Mouse (Mus musculus) limb, embryonic 14.5 days (tissue): ENCODE results near the gene Per2. TPM values are rescaled to one million over a fixed set of nuclear protein-coding genes. Genes with fewer than 3 reads are reported as not detected.

Source experiments
- ATAC-seq: fragments of 200-750 bp; cut with Nextera tagmentation; 2 replicates; pipeline ENCODE4 v1.8.0; 2017; ENCODE audit warnings: low read depth, moderate number of reproducible peaks, moderate TSS enrichment; ENCODE audit not compliant: low FRiP score
- DNase-seq: peaks from one replicate; pipeline ENCODE4 v3.0.0-alpha.2; 2015; ENCODE audit warnings: low spot score
- H3K27ac ChIP-seq: fragments of 300-500 bp; sonication (generic); replicated peaks from 2 replicates; pipeline ENCODE4 v1.5.1; 2014; ENCODE audit warnings: low read depth, mild to moderate bottlenecking, low read length, moderate library complexity, mixed read lengths
- H3K27me3 ChIP-seq: fragments of 300-500 bp; sonication (generic); 2 replicates; pipeline ENCODE4 v1.6.1; 2014; ENCODE audit warnings: low read length, mixed read lengths; ENCODE audit not compliant: control insufficient read depth, insufficient read depth
- H3K36me3 ChIP-seq: fragments of 300-500 bp; sonication (generic); 2 replicates; pipeline ENCODE4 v1.6.1; 2014; ENCODE audit warnings: mild to moderate bottlenecking, low read length, moderate library complexity, mixed read lengths; ENCODE audit not compliant: control insufficient read depth, insufficient read depth
- H3K4me1 ChIP-seq: fragments of 300-500 bp; sonication (generic); 2 replicates; pipeline ENCODE4 v1.6.1; 2014; ENCODE audit warnings: antibody characterized with exemption, low read length, mixed read lengths; ENCODE audit not compliant: control insufficient read depth, insufficient read depth
- H3K4me2 ChIP-seq: fragments of 300-500 bp; sonication (generic); replicated peaks from 2 replicates; pipeline ENCODE4 v1.6.1; 2014; ENCODE audit warnings: low read depth, mild to moderate bottlenecking, low read length, moderate library complexity; ENCODE audit not compliant: severe bottlenecking
- H3K4me3 ChIP-seq: fragments of 300-500 bp; sonication (generic); replicated peaks from 2 replicates; pipeline ENCODE4 v1.5.1; 2014; ENCODE audit warnings: low read length
- H3K9ac ChIP-seq: fragments of 300-500 bp; sonication (generic); 2 replicates; pipeline ENCODE4 v1.6.1; 2014; ENCODE audit warnings: mild to moderate bottlenecking, low read depth, low read length, moderate library complexity; ENCODE audit not compliant: severe bottlenecking
- H3K9me3 ChIP-seq: fragments of 300-500 bp; sonication (generic); 2 replicates; pipeline ENCODE4 v1.6.1; 2016; ENCODE audit warnings: low read length; ENCODE audit not compliant: control insufficient read depth
- POLR2A ChIP-seq: fragments of 200-500 bp; IDR thresholded peaks from 2 replicates; pipeline ENCODE4 v1.8.0; 2012; ENCODE audit warnings: inconsistent platforms, mild to moderate bottlenecking, moderate library complexity, borderline replicate concordance; ENCODE audit not compliant: insufficient read depth, insufficient read length; ENCODE audit errors: extremely low read depth
- WGBS: fragments of 180-500 bp; shearing (Covaris S2); extraction: QIAGEN DNeasy Blood & Tissue Kit; methylation state at CpG from one replicate; pipeline ENCODE4 v1.1.7; 2014; 5-methylcytosine and 5-hydroxymethylcytosine counted together
- polyA plus RNA-seq, 2 experiments: library from polyadenylated mRNA; depleted of rRNA in 1 of 2; stranded (reverse) in 1 of 2; unstranded in 1 of 2; fragments of >200 nt; fragmentation: Nextera tagmentation in 1 of 2; extraction: Ambion mirVana in 1 of 2; gene quantifications; 2 replicates each; pipeline versions ENCODE4 v1.2.1 to v1.2.3; 2012 to 2014

Per2 gene
- polyA plus RNA-seq, 2 experiments, result 4.2 to 8.3 TPM

DNA sequence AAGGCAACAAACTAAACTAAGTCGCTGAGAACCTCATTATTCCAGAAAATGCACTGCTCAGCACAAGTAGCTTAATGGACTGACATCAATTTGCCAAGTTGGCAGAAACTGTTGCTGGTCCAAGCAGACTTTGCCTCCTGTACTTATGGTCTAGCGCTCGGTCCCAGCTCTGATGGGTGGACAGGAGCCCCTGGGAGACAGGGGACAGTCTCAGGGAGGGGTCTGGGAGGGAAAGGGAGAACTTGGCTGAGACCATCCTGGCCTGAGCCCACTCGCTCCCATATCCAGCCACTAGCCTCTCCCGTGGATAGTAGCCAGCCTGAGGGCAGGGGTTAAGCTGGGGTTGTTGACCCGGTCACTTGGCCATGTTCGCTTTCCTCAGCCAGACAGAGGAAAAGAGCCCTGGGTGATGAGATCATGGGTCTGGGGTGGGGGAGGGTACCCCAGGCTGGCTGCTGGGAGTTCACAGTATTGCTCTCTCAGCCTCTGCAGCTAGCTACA, 3.4 kb downstream of the Per2 start:
- Histone ChIP-seq H3K27me3 (no peaks in the 10 kb centered on the region), H3K4me1 (peaks cover 33% of the 10 kb centered on the region), H3K4me3 (no peak overlapping the region), H3K9me3 (no peaks in the 10 kb centered on the region), H3K9ac (no peak overlapping the region), H3K36me3 (no peaks in the 10 kb centered on the region), H3K4me2 (peak overlapping the region; percentile 23), H3K27ac (0 out of 2 replicates have a peak overlapping the region, but pooled peaks have one; percentile 38)
- ATAC-seq (no peak), DNase-seq (no peak)
- no peak for TF ChIP-seq POLR2A
- 33% methylated on average over 7 of the region's 7 CpGs for WGBS

- Histone ChIP-seq H3K4me2 (no peak overlapping the region), H3K9me3 (no peaks in the 10 kb centered on the region), H3K4me3 (no peak overlapping the region), H3K27me3 (no peaks in the 10 kb centered on the region), H3K27ac (no peak overlapping the region), H3K36me3 (no peaks in the 10 kb centered on the region), H3K9ac (no peak overlapping the region), H3K4me1 (peaks cover 32% of the 10 kb centered on the region)
- no peak for TF ChIP-seq POLR2A
- WGBS, result 91% methylated on average over 3 of the region's 3 CpGs
- DNase-seq (no peak), ATAC-seq (no peak)
Measured at GRCm38 (mm10) chr1:91454927-91455326, 4.2 kb downstream of the Per2 start.

GRCm38 (mm10) chr1:91454366-91454765, 4.8 kb downstream of the Per2 start:
- Histone ChIP-seq H3K4me1 (peaks cover 29% of the 10 kb centered on the region), H3K4me3 (no peak overlapping the region), H3K9me3 (no peaks in the 10 kb centered on the region), H3K27me3 (no peaks in the 10 kb centered on the region), H3K36me3 (no peaks in the 10 kb centered on the region), H3K27ac (no peak overlapping the region), H3K4me2 (no peak overlapping the region), H3K9ac (no peak overlapping the region)
- ATAC-seq, result no peak
- no peak for DNase-seq
- no peak for TF ChIP-seq POLR2A
- WGBS, result 86% methylated on average over 3 of the region's 3 CpGs

GRCm38 (mm10) chr1:91453932-91454331, 5.2 kb downstream of the Per2 start:
- 83% methylated on average over 9 of the region's 9 CpGs for WGBS
- no peaks in the 10 kb centered on the region for H3K36me3 ChIP-seq
- H3K27ac ChIP-seq, result no peak overlapping the region
- no peaks in the 10 kb centered on the region for H3K9me3 ChIP-seq
- TF ChIP-seq POLR2A, result no peak
- no peak overlapping the region for H3K4me3 ChIP-seq
- no peaks in the 10 kb centered on the region for H3K27me3 ChIP-seq
- no peak for DNase-seq
- no peak for ATAC-seq
- no peak overlapping the region for H3K4me2 ChIP-seq
- no peak overlapping the region for H3K9ac ChIP-seq
- H3K4me1 ChIP-seq, result peaks cover 29% of the 10 kb centered on the region

DNA sequence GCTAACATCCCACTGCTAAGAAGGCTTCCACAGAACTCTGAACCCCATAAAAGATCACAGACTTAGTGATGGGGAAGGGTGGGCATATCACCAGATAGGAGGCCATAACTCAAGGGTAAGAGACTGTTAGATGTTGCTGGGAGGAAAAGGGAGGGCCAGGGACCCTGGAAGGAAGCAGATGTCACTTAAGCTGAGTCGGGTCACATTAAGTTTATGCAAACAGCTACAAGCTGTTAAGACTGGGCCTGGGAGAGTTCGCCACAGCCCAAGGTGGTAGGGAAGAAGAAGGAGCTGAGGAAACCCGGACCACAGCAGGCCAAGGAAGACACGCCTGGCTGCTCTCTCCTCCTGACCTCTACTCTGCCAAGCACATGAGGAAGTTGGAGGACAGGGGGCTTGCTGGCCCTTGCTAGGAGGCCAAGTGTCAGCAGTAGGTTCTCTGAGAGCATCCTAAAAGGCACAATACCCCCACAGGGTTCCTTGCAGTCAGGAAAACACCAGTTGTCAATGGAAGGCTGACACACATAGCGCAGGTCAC, 7.5 kb downstream of the Per2 start:
- Histone ChIP-seq H3K27me3 (no peaks in the 10 kb centered on the region), H3K9me3 (peaks cover 6% of the 10 kb centered on the region; the same call in 1 of the 2 replicates), H3K4me2 (no peak overlapping the region), H3K4me3 (no peak overlapping the region), H3K9ac (no peak overlapping the region), H3K27ac (no peak overlapping the region), H3K36me3 (peaks cover 15% of the 10 kb centered on the region), H3K4me1 (peaks cover 13% of the 10 kb centered on the region)
- TF ChIP-seq POLR2A, result no peak
- WGBS, result 49% methylated on average over 5 of the region's 5 CpGs
- ATAC-seq (no peak), DNase-seq (no peak)
